Mouse (Mus musculus) frontal cortex, postnatal 25 days (tissue): ENCODE results near the gene Bax.
"Not testable (repeated sequence)": the region's sequence is repeated elsewhere in the genome, so short reads cannot be mapped to it uniquely, and the experiment has no call there.

Experiments
- DNase-seq, 2 experiments: peaks; one replicate each; pipeline ENCODE4 v3.0.0; 2022; ENCODE audit warnings: low spot score in 2 of 2

Gene Bax

GRCm38 (mm10) chr7:45481374-45481927 is 14.8 kb upstream of the Bax start, which contains the start of gene Tulp2:
Gene Tulp2 (plus strand): TSS chr7:45481877.
- DNase-seq, result no peak

GRCm38 (mm10) chr7:45480310-45480709 is 13.6 kb upstream of the Bax start:
- not testable (repeated sequence) for DNase-seq

GRCm38 (mm10) chr7:45478774-45479173 is 12.1 kb upstream of the Bax start:
- DNase-seq, result no peak

- no peak for DNase-seq
Measured at GRCm38 (mm10) chr7:45477003-45477402, 10.3 kb upstream of the Bax start.

GRCm38 (mm10) chr7:45476453-45476852 is 9.8 kb upstream of the Bax start:
- no peak for DNase-seq

- no peak for DNase-seq
Measured at GRCm38 (mm10) chr7:45475291-45475969, 8.7 kb upstream of the Bax start.

- DNase-seq, result peak; percentile 64 to 72
Measured at GRCm38 (mm10) chr7:45470869-45471268, 4.2 kb upstream of the Bax start.

- DNase-seq, result no peak
Measured at GRCm38 (mm10) chr7:45467090-45467670, 482 bp upstream of the Bax start.

GRCm38 (mm10) chr7:45465549-45465948 is 1.1 kb downstream of the Bax start:
- DNase-seq, result no peak

- DNase-seq, result no peak
Measured at GRCm38 (mm10) chr7:45465112-45465511, 1.6 kb downstream of the Bax start.

GRCm38 (mm10) chr7:45463987-45464778 is 2.5 kb downstream of the Bax start:
- DNase-seq, result no peak

- not testable (repeated sequence) for DNase-seq
Measured at GRCm38 (mm10) chr7:45462868-45463267, 3.8 kb downstream of the Bax start.

- DNase-seq, result no peak
Measured at GRCm38 (mm10) chr7:45462325-45462724, 4.4 kb downstream of the Bax start.

GRCm38 (mm10) chr7:45461781-45462180 is 4.9 kb downstream of the Bax start:
- DNase-seq, result no peak

- DNase-seq, result no peak
Measured at GRCm38 (mm10) chr7:45461326-45461725, 5.4 kb downstream of the Bax start.

GRCm38 (mm10) chr7:45460860-45461314 is 5.8 kb downstream of the Bax start:
- DNase-seq, result no peak

GRCm38 (mm10) chr7:45460377-45460776 is 6.3 kb downstream of the Bax start:
- no peak for DNase-seq

- DNase-seq, result peak; percentile 88 to 93
Measured at GRCm38 (mm10) chr7:45459564-45460140, 7.0 kb downstream of the Bax start, which contains the start of gene Ftl1. Gene Ftl1 (minus strand): TSS chr7:45459884.

- DNase-seq, result peak in 1 of 2 experiments; percentile 62
Measured at GRCm38 (mm10) chr7:45458748-45459563, 7.7 kb downstream of the Bax start.

- DNase-seq, result no peak
Measured at GRCm38 (mm10) chr7:45457204-45458060, 9.3 kb downstream of the Bax start.
